Comparison of ENCODE assay signal across 15 mouse cellular contexts in the genomic region with DNA sequence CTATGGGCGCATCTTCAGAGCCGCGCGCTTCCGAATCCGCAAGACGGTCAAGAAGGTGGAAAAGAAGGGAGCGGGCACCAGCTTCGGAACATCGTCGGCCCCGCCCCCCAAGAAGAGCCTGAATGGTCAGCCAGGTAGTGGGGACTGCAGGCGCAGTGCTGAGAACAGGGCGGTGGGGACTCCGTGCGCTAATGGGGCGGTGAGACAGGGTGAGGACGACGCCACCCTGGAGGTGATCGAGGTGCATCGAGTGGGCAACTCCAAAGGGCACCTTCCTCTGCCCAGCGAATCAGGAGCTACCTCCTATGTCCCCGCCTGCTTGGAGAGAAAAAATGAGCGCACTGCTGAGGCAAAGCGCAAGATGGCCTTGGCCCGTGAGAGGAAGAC. TPM values are rescaled to one million over a fixed set of nuclear protein-coding genes. Genes with fewer than 3 reads are reported as not detected.
DNase-seq lines count a peak whose midpoint lies in the region; ATAC-seq and TF ChIP-seq lines count a peak whose summit lies in the region.
"Had no signal": no experiment of that assay in that cellular context is flagged by ENCODE, and none has a peak within 500 bp of the region (broad histone marks: within the 10 kb centered on the region; RNA-seq: fewer than 3 reads in every experiment).

No protein-coding gene starts in this region.

- H3K4me2 ChIP-seq in forebrain, embryonic 16.5 days (ENCODE audit: low read length): peak overlapping the region; percentile 86
- peak overlapping the region; percentile 89 for H3K4me2 ChIP-seq in midbrain, embryonic 16.5 days (ENCODE audit: low read length)
- H3K4me2 ChIP-seq: liver, embryonic 13.5 days had no signal

- TF ChIP-seq CTCF in left cerebral cortex, adult 2 months (IDR thresholded peaks at IDR 0.05): no peak
- TF ChIP-seq CTCF in cortical plate, adult 2 months (IDR thresholded peaks at IDR 0.05; ENCODE audit: extremely low read depth, insufficient read depth, low read length): no peak

- 2% methylated on average over 26 of the region's 26 CpGs for WGBS in forebrain, embryonic 16.5 days
- 1% methylated on average over 26 of the region's 26 CpGs for WGBS in midbrain, embryonic 16.5 days

- intact Hi-C loops in left cerebral cortex, adult 2 months (cut with DNase I): loop anchor here (10.0 kb wide), 2 partner anchors 720 to 1440 kb away; no protein-coding TSS in a partner anchor
- intact Hi-C loops in left cerebral cortex, postnatal 25 days (cut with DNase I): loop anchor here (2.0 to 10.0 kb wide), 4 partner anchors 50 to 836 kb away; no protein-coding TSS in a partner anchor
- intact Hi-C loops in heart, postnatal 14 days (cut with DNase I): loop anchor here (5.0 to 10.0 kb wide), 2 partner anchors 1472 to 1660 kb away; no protein-coding TSS in a partner anchor

- H3K27ac ChIP-seq in left cerebral cortex, adult 2 months: peak overlapping the region; percentile 30; the same call in 1 of the 2 replicates
- H3K27ac ChIP-seq in cortical plate, adult 2 months (ENCODE audit: insufficient read depth, low read length): no peak overlapping the region
- no peak overlapping the region for H3K27ac ChIP-seq in forebrain, embryonic 16.5 days (ENCODE audit: low read length)
- H3K27ac ChIP-seq in midbrain, embryonic 16.5 days (ENCODE audit: low read length): no peak overlapping the region
- H3K27ac ChIP-seq: liver, embryonic 13.5 days had no signal

- peak overlapping the region; percentile 64 for H3K4me3 ChIP-seq in left cerebral cortex, adult 2 months
- peak overlapping the region; percentile 75 for H3K4me3 ChIP-seq in cortical plate, adult 2 months (ENCODE audit: insufficient read depth, low read length)
- H3K4me3 ChIP-seq in forebrain, embryonic 16.5 days (replicated peaks; ENCODE audit: low read length): peak overlapping the region; percentile 51
- H3K4me3 ChIP-seq in midbrain, embryonic 16.5 days (ENCODE audit: low read depth, low read length): peak overlapping the region; percentile 50
- H3K4me3 ChIP-seq: liver, embryonic 13.5 days had no signal

- H3K9ac ChIP-seq in forebrain, embryonic 16.5 days (replicated peaks; ENCODE audit: low read depth, low read length): peak overlapping the region; percentile 48
- peak overlapping the region; percentile 53 for H3K9ac ChIP-seq in midbrain, embryonic 16.5 days (ENCODE audit: low read depth, low read length)
- H3K9ac ChIP-seq: liver, embryonic 13.5 days had no signal

- no peaks in the 10 kb centered on the region for H3K4me1 ChIP-seq in cortical plate, adult 2 months (ENCODE audit: control insufficient read depth, insufficient read depth, low read length)
- peaks cover 17% of the 10 kb centered on the region for H3K4me1 ChIP-seq in forebrain, embryonic 16.5 days (replicated peaks; ENCODE audit: control insufficient read depth, insufficient read depth, low read length)
- peaks cover 4% of the 10 kb centered on the region for H3K4me1 ChIP-seq in midbrain, embryonic 16.5 days (ENCODE audit: control insufficient read depth, insufficient read depth, low read length)
- H3K4me1 ChIP-seq: liver, embryonic 13.5 days had no signal

- no peaks in the 10 kb centered on the region for H3K9me3 ChIP-seq in forebrain, embryonic 16.5 days (ENCODE audit: control insufficient read depth, low read length)
- no peaks in the 10 kb centered on the region for H3K9me3 ChIP-seq in midbrain, embryonic 16.5 days (replicated peaks; ENCODE audit: control insufficient read depth, low read length, poor library complexity, severe bottlenecking)
- H3K9me3 ChIP-seq: liver, embryonic 13.5 days had no signal

- peak; percentile 16 to 27 for DNase-seq in left cerebral cortex, adult 2 months (ENCODE audit: extremely low spot score in 1 of 2, low spot score in 2 of 2)
- DNase-seq in left cerebral cortex, postnatal 25 days (ENCODE audit: low spot score in 2 of 2): no peak
- DNase-seq in heart, postnatal 14 days: no peak
- DNase-seq in kidney, postnatal 4 days: no peak
- DNase-seq: heart, postnatal 10 days; liver, embryonic 13.5 days had no signal

- no peak for TF ChIP-seq POLR2A in cortical plate, adult 2 months (IDR thresholded peaks at IDR 0.05; ENCODE audit: extremely low read depth, insufficient read depth, low read length)

- ATAC-seq in forebrain, embryonic 16.5 days: 0 out of 2 replicates have a peak, but pooled peaks have one; percentile 24
- peak; percentile 68 for ATAC-seq in midbrain, embryonic 16.5 days
- no peak for ATAC-seq in granulocyte monocyte progenitor cell, adult 5-6 weeks (replicated peaks; ENCODE audit: poor library complexity, severe bottlenecking)

- peaks cover 18% of the 10 kb centered on the region for H3K27me3 ChIP-seq in forebrain, embryonic 16.5 days (replicated peaks; ENCODE audit: control insufficient read depth, insufficient read depth, low read length)
- peaks cover 16% of the 10 kb centered on the region for H3K27me3 ChIP-seq in midbrain, embryonic 16.5 days (ENCODE audit: control insufficient read depth, insufficient read depth, low read depth, low read length)
- H3K27me3 ChIP-seq: CH12.LX had no signal

- H3K36me3 ChIP-seq in forebrain, embryonic 16.5 days (ENCODE audit: control insufficient read depth, insufficient read depth): no peaks in the 10 kb centered on the region
- H3K36me3 ChIP-seq in midbrain, embryonic 16.5 days (ENCODE audit: control insufficient read depth, insufficient read depth, low read length): no peaks in the 10 kb centered on the region
- H3K36me3 ChIP-seq: liver, embryonic 13.5 days had no signal

RNA-seq across cellular contexts. Expression of a gene that starts 1.4 kb away (rescaled TPM):
- 10 to 100 TPM; 11.6 to 11.7 TPM for total RNA-seq in left cerebral cortex, adult 2 months (2021)
- 10 to 100 TPM; 13.3 to 14.6 TPM for total RNA-seq in left cerebral cortex, postnatal 25 days (2021)
- polyA plus RNA-seq in cortical plate, adult 2 months (2012; rRNA removed): 8.0 and 10.3 TPM in 2 replicates
- 1.7 and 2.9 TPM in 2 replicates for polyA plus RNA-seq in forebrain, embryonic 16.5 days (2015; fragmentation: Nextera tagmentation; extraction: Ambion mirVana)
- 3.9 and 5.0 TPM in 2 replicates for polyA plus RNA-seq in midbrain, embryonic 16.5 days (2015; fragmentation: Nextera tagmentation; extraction: Ambion mirVana)
- total RNA-seq in granulocyte monocyte progenitor cell, adult 5-6 weeks (2014; fragmentation: Nextera tagmentation): not detected in 2 replicates
- not detected in 2 replicates for total RNA-seq in granulocyte monocyte progenitor cell, adult 5-6 weeks (2017)
- not detected for total RNA-seq in heart, postnatal 14 days (2021)
- total RNA-seq: CH12.LX; heart, postnatal 10 days; monocyte, adult 5-6 weeks had no signal
- polyA plus RNA-seq: large intestine, adult 2 months; liver, embryonic 13.5 days; small intestine, adult 2 months; thymus, postnatal 0 days had no signal

Comparison
In these comparisons a context has a peak if more than half of its experiments do, and no peak if none do; other contexts are left out.
1. DNase-seq: peak in left cerebral cortex, adult 2 months (2 of 2); none in left cerebral cortex, postnatal 25 days (0 of 2), heart, postnatal 14 days (0 of 2) and kidney, postnatal 4 days (0 of 2).
2. RNA of a gene that starts 1.4 kb away (total RNA-seq): 13.3 to 14.6 TPM in left cerebral cortex, postnatal 25 days and 11.6 to 11.7 TPM in left cerebral cortex, adult 2 months; not detected in granulocyte monocyte progenitor cell, adult 5-6 weeks and not detected in heart, postnatal 14 days; every median in the first group is over 10 times any median in the second.
3. Peak in every context shown above with its lines, with median percentiles within 50 percentile points of each other: H3K4me3 ChIP-seq.